In genomic region chr3:34759942-34760640, GRCm38 (mm10) we compare ENCODE assay signal across 23 mouse cellular contexts.
A peak's percentile ranks its signal among the peaks of the same experiment; 100 is the strongest.
DNase-seq lines count a peak whose midpoint lies in the region; ATAC-seq and TF ChIP-seq lines count a peak whose summit lies in the region.
"Had no signal": no experiment of that assay in that cellular context is flagged by ENCODE, and none has a peak within 500 bp of the region (broad histone marks: within the 10 kb centered on the region; RNA-seq: fewer than 3 reads in every experiment).

No protein-coding gene starts in this region.

- no peak overlapping the region for H3K27ac ChIP-seq in hindbrain, postnatal 0 days
- H3K27ac ChIP-seq in hindbrain, embryonic 11.5 days (ENCODE audit: low read depth, low read length): no peak overlapping the region
- no peak overlapping the region for H3K27ac ChIP-seq in lung, postnatal 0 days (ENCODE audit: low read length)
- H3K27ac ChIP-seq: embryonic facial prominence, embryonic 10.5 days; limb, embryonic 12.5 days; midbrain, embryonic 12.5 days had no signal

- 80% methylated on average over 19 of the region's 19 CpGs for WGBS in hindbrain, postnatal 0 days
- WGBS in hindbrain, embryonic 11.5 days: 69% methylated on average over 19 of the region's 19 CpGs
- 85% methylated on average over 19 of the region's 19 CpGs for WGBS in lung, postnatal 0 days

- TF ChIP-seq POLR2A in brain, embryonic 14.5 days (IDR thresholded peaks at IDR 0.05; ENCODE audit: borderline replicate concordance, extremely low read depth, insufficient read depth, insufficient read length, poor library complexity, severe bottlenecking): no peak

- no peaks in the 10 kb centered on the region for H3K9me3 ChIP-seq in hindbrain, postnatal 0 days (ENCODE audit: low read length)
- no peaks in the 10 kb centered on the region for H3K9me3 ChIP-seq in hindbrain, embryonic 11.5 days (ENCODE audit: control insufficient read depth, low read length)
- no peaks in the 10 kb centered on the region for H3K9me3 ChIP-seq in lung, postnatal 0 days (ENCODE audit: low read length)
- H3K9me3 ChIP-seq: embryonic facial prominence, embryonic 10.5 days; limb, embryonic 12.5 days; midbrain, embryonic 12.5 days had no signal

- TF ChIP-seq CTCF in hindbrain, postnatal 0 days (IDR thresholded peaks at IDR 0.05; ENCODE audit: low read depth): peak; percentile 16; the same call in 1 of the 2 replicates
- TF ChIP-seq CTCF in lung, postnatal 0 days (IDR thresholded peaks at IDR 0.05): peak; percentile 18; the same call in 1 of the 2 replicates
- peak; percentile 18; the same call in 1 of the 2 replicates for TF ChIP-seq CTCF in brain, embryonic 14.5 days (IDR thresholded peaks at IDR 0.05; ENCODE audit: borderline replicate concordance, extremely low read depth, insufficient read depth, insufficient read length)

- H3K4me3 ChIP-seq in hindbrain, postnatal 0 days (ENCODE audit: low read length): no peak overlapping the region
- H3K4me3 ChIP-seq in hindbrain, embryonic 11.5 days (ENCODE audit: low read depth, low read length): no peak overlapping the region
- H3K4me3 ChIP-seq in lung, postnatal 0 days (ENCODE audit: low read depth, low read length): no peak overlapping the region
- H3K4me3 ChIP-seq: embryonic facial prominence, embryonic 10.5 days; limb, embryonic 12.5 days; midbrain, embryonic 12.5 days had no signal

- DNase-seq in hindbrain, postnatal 0 days (ENCODE audit: low spot score): no peak
- DNase-seq in hindbrain, embryonic 11.5 days (ENCODE audit: low spot score): no peak
- no peak for DNase-seq in lung, postnatal 0 days (ENCODE audit: low spot score)
- no peak for DNase-seq in lung, postnatal 10 days
- no peak for DNase-seq in brain, embryonic 14.5 days (ENCODE audit: low read depth)
- DNase-seq in thymus, postnatal 4 days: no peak
- no peak for DNase-seq in spleen, postnatal 36 days (ENCODE audit: low spot score in 2 of 2)
- DNase-seq: adrenal gland, postnatal 14 days; cerebellum, postnatal 10 days; gastrocnemius, postnatal 14 days; heart, adult 11 months; kidney, adult 18-20 months; kidney, postnatal 10 days; lung, postnatal 14 days; thymus, adult 18-20 months; thymus, postnatal 36 days had no signal

- no peak for ATAC-seq in hindbrain, postnatal 0 days
- no peak for ATAC-seq in hindbrain, embryonic 11.5 days (ENCODE audit: low FRiP score)
- no peak for ATAC-seq in lung, postnatal 0 days
- ATAC-seq: CD4-positive, CD25-positive, alpha-beta regulatory T cell, adult 4 months; forebrain, embryonic 16.5 days; hindbrain, embryonic 16.5 days had no signal

- no peaks in the 10 kb centered on the region for H3K36me3 ChIP-seq in hindbrain, postnatal 0 days (ENCODE audit: insufficient read depth, low read length)
- no peaks in the 10 kb centered on the region for H3K36me3 ChIP-seq in hindbrain, embryonic 11.5 days (ENCODE audit: control insufficient read depth, insufficient read depth, low read length)
- no peaks in the 10 kb centered on the region for H3K36me3 ChIP-seq in lung, postnatal 0 days (ENCODE audit: insufficient read depth, low read length)
- H3K36me3 ChIP-seq: embryonic facial prominence, embryonic 10.5 days; limb, embryonic 12.5 days; midbrain, embryonic 12.5 days had no signal

- no peaks in the 10 kb centered on the region for H3K27me3 ChIP-seq in hindbrain, postnatal 0 days (ENCODE audit: insufficient read depth, low read length)
- H3K27me3 ChIP-seq in hindbrain, embryonic 11.5 days (ENCODE audit: control insufficient read depth, insufficient read depth, low read length): no peaks in the 10 kb centered on the region
- H3K27me3 ChIP-seq in lung, postnatal 0 days (replicated peaks; ENCODE audit: insufficient read depth, low read length): no peaks in the 10 kb centered on the region
- H3K27me3 ChIP-seq: limb, embryonic 12.5 days; midbrain, embryonic 12.5 days had no signal

- no peak overlapping the region for H3K4me2 ChIP-seq in hindbrain, postnatal 0 days (ENCODE audit: low read depth, low read length)
- H3K4me2 ChIP-seq in hindbrain, embryonic 11.5 days (replicated peaks; ENCODE audit: low read depth, low read length): no peak overlapping the region
- no peak overlapping the region for H3K4me2 ChIP-seq in lung, postnatal 0 days (replicated peaks; ENCODE audit: low read depth, low read length)
- H3K4me2 ChIP-seq: heart, embryonic 11.5 days; limb, embryonic 12.5 days; midbrain, embryonic 12.5 days had no signal

- no peaks in the 10 kb centered on the region for H3K4me1 ChIP-seq in hindbrain, postnatal 0 days (ENCODE audit: insufficient read depth, low read length)
- no peaks in the 10 kb centered on the region for H3K4me1 ChIP-seq in hindbrain, embryonic 11.5 days (replicated peaks; ENCODE audit: control insufficient read depth, insufficient read depth, low read length)
- no peaks in the 10 kb centered on the region for H3K4me1 ChIP-seq in lung, postnatal 0 days (ENCODE audit: insufficient read depth, low read depth, low read length)
- H3K4me1 ChIP-seq: midbrain, embryonic 12.5 days had no signal

- no peak for TF ChIP-seq EP300 in lung, postnatal 0 days (IDR thresholded peaks at IDR 0.05)

- no peak overlapping the region for H3K9ac ChIP-seq in hindbrain, postnatal 0 days (replicated peaks; ENCODE audit: low read length)
- no peak overlapping the region for H3K9ac ChIP-seq in hindbrain, embryonic 11.5 days (ENCODE audit: low read depth, low read length)
- no peak overlapping the region for H3K9ac ChIP-seq in lung, postnatal 0 days (replicated peaks; ENCODE audit: low read depth)
- H3K9ac ChIP-seq: limb, embryonic 12.5 days; midbrain, embryonic 12.5 days had no signal
